Mouse (Mus musculus): ENCODE measurements at regions not wholly inside any gene's neighbourhood (a gene's known extent, or its start where the extent isn't known, plus 50 kb on each side); places are given as distances from the start of the nearest gene placed in this dataset.
"Not testable (repeated sequence)": the region's sequence is repeated elsewhere in the genome, so short reads cannot be mapped to it uniquely, and the experiment has no call there.

DNA sequence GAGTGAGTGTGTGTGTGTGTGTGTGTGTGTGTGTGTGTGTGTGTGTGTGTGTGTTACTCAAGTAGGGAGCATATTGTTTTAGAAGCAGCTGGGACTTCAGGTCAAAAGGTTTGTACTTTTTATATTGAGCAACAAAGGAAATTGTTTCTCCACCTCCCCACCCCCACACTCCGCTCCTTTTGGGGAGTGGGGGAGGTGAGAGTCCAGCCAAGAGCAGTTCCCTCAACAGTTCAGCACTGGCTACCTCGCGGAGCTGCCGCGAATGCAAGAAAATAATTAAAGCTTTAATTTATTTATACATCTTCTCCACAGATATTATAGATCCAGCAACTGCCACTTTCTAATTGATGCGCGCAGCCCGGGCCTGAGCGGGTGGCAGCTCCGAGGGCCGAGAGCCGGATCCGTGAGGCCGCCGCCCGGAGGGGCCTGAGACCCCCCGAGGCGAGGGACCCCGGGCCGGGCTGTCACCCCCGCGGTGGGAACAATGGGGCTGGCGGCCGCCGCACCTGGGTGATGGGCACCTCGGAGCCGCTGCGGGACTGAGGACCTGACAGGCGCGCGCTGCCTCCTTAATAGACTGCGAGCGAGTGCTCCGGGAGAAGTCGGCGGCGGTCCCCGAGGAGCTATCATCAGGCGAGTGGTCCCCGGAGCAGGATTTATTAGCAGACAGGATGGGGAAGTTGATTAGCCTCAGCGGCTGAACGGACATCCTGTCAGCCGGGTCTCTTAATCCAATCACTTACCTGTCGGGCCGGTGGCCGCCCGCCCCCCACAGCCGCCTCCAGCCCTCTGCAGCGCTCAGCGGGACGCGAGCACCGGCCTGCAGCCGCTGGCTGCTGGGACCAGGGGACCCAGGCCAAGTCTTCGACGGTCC lies 124.4 kb downstream of the Melk start:
- Histone ChIP-seq H3K4me1 (ENCODE audit: insufficient read depth, low read length) (peaks cover 9% of the 10 kb centered on the region), H3K36me3 (ENCODE audit: insufficient read depth, low read length) (no peaks in the 10 kb centered on the region), H3K4me2 (replicated peaks; ENCODE audit: low read depth, low read length) (peak overlapping the region; percentile 89), H3K27me3 (ENCODE audit: insufficient read depth, low read length) (peaks cover 42% of the 10 kb centered on the region), H3K27ac (ENCODE audit: low read length) (no peak overlapping the region), H3K9me3 (ENCODE audit: low read length) (no peaks in the 10 kb centered on the region), H3K4me3 (ENCODE audit: low read length) (peak overlapping the region; percentile 54), H3K9ac (replicated peaks; ENCODE audit: low read length) (peak overlapping the region; percentile 44; the same call in 1 of the 2 replicates)
- no peak for ATAC-seq (ENCODE audit: low FRiP score, low TSS enrichment)
- under 1% methylated on average over 56 of the region's 56 CpGs for WGBS

DNA sequence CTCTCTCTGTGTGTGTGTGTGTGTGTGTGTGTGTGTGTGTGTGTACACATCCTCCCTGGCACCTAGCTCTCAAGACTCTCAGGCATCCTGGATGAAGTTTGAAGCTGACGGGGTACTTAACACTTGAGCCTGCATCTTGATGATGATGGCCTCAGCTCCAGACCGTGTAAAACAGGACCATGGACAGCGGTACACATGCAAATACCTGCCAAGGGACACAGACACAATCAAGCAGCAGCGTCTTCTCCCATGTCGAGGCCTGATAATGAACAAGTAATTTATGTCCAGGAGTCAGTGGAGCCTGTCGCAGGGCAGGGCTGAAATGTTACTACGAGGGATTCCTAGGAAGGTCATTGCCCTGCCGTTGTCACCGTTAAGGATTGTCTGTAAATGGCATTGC lies 133.9 kb downstream of the Melk start:
- Histone ChIP-seq H3K4me3 (ENCODE audit: low read length) (no peak overlapping the region), H3K27me3 (ENCODE audit: insufficient read depth, low read length) (0 out of 2 replicates have a peak, but pooled peaks cover 2% of the 10 kb centered on the region), H3K4me2 (replicated peaks; ENCODE audit: low read depth, low read length) (no peak overlapping the region), H3K27ac (ENCODE audit: low read length) (no peak overlapping the region), H3K36me3 (ENCODE audit: insufficient read depth, low read length) (no peaks in the 10 kb centered on the region), H3K9me3 (ENCODE audit: low read length) (no peaks in the 10 kb centered on the region), H3K4me1 (ENCODE audit: insufficient read depth, low read length) (no peaks in the 10 kb centered on the region), H3K9ac (replicated peaks; ENCODE audit: low read length) (no peak overlapping the region)
- 13% methylated on average over 9 of the region's 9 CpGs for WGBS
- peak; percentile 49; the same call in 1 of the 2 replicates for ATAC-seq (ENCODE audit: low FRiP score, low TSS enrichment)

DNA sequence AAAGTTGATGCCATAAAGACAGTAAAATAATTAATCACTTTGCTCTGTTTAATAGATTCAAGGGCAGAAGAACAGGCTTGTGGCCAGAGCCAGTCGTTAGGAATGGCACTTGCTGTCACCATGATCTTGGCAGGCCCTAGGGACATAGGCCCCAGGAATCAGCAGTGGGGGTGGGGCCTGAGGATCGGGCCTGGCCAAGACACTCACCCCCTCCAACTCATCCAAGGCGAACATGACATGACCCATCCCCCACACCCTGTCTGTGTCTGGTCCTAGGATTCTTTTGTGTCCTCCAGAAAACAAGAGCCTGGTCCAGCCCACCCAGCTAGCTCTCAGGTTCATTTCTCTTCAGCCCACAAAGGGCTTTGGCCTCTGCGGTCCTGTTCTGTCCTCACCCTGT lies 144.8 kb downstream of the Melk start:
- H3K4me1 ChIP-seq (ENCODE audit: insufficient read depth, low read length), result no peaks in the 10 kb centered on the region
- H3K9ac ChIP-seq (replicated peaks; ENCODE audit: low read length), result no peak overlapping the region
- no peak overlapping the region for H3K4me2 ChIP-seq (replicated peaks; ENCODE audit: low read depth, low read length)
- WGBS, result 42% methylated on average over 4 of the region's 4 CpGs
- H3K27me3 ChIP-seq (ENCODE audit: insufficient read depth, low read length), result no peaks in the 10 kb centered on the region
- H3K27ac ChIP-seq (ENCODE audit: low read length), result no peak overlapping the region
- no peaks in the 10 kb centered on the region for H3K36me3 ChIP-seq (ENCODE audit: insufficient read depth, low read length)
- no peaks in the 10 kb centered on the region for H3K9me3 ChIP-seq (ENCODE audit: low read length)
- ATAC-seq (ENCODE audit: low FRiP score, low TSS enrichment), result no peak
- H3K4me3 ChIP-seq (ENCODE audit: low read length), result no peak overlapping the region

DNA sequence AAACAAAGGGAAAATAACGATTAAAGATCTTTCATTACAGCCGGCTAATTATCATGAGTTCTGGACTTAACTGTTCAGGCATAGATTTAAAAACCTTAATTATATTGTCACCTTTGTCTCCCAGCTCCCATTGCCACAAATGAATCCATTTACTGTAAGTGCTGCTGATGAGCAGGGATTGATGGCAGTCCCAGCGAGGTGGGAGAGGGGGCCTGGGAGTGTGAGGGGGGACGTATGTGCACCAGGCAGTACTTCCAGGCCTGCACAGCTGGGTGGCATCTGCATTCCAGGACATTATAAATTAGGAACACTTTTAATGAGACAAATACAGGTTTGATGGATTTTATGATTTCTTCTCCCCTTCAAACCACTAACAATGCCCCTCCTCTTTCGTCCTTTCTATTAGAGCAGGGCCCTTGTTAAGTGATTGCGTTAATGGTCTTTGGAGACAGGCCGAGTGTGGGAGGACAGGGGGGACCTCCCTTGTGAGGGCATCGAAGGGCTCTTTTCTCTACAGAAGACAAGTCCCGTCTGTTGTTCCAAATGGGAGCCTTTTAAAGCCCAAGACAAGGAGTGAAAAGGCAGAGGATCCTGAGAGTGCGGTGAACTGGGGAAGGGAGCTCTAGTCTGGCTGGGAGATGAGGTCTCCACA lies 150.3 kb downstream of the Melk start:
- Histone ChIP-seq H3K9me3 (ENCODE audit: low read length) (no peaks in the 10 kb centered on the region), H3K27ac (ENCODE audit: low read length) (no peak overlapping the region), H3K36me3 (ENCODE audit: insufficient read depth, low read length) (no peaks in the 10 kb centered on the region), H3K4me3 (ENCODE audit: low read length) (no peak overlapping the region), H3K27me3 (ENCODE audit: insufficient read depth, low read length) (no peaks in the 10 kb centered on the region), H3K9ac (replicated peaks; ENCODE audit: low read length) (no peak overlapping the region), H3K4me2 (replicated peaks; ENCODE audit: low read depth, low read length) (no peak overlapping the region), H3K4me1 (ENCODE audit: insufficient read depth, low read length) (0 out of 2 replicates have a peak, but pooled peaks cover 7% of the 10 kb centered on the region)
- 33% methylated on average over 10 of the region's 10 CpGs for WGBS
- ATAC-seq (ENCODE audit: low FRiP score, low TSS enrichment), result peak; percentile 31; the same call in 1 of the 2 replicates

DNA sequence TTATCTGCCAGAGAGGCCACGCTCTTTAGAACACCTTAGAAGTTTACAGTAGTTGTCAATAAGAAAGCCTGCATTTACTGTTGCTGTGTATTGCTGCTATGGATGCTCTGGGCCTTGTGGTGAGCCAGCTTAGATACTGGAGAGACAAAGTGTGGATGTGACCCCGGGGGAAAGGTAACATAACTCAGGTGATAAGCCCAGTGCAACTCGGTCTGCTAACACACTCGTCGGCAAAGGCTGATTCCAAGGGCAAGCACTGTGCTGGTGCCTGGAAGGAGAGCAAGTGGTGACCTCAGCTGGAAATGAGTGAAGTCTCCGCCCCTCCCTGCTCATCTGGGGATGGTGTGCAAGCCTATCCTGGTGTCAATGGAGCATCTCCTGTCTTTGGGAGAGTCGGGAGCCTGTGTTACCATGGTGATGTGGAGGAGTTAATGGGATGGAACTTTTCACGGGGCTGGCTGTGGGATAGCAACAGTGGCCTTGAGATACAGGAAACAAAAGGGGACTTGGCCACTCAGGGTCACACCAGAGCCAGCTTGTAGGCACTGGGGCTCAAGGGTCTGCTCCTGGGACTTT lies 151.5 kb downstream of the Melk start:
- H3K4me3 ChIP-seq (ENCODE audit: low read length), result no peak overlapping the region
- H3K4me1 ChIP-seq (ENCODE audit: insufficient read depth, low read length), result 0 out of 2 replicates have a peak, but pooled peaks cover 7% of the 10 kb centered on the region
- no peak overlapping the region for H3K4me2 ChIP-seq (replicated peaks; ENCODE audit: low read depth, low read length)
- no peak overlapping the region for H3K27ac ChIP-seq (ENCODE audit: low read length)
- peak; percentile 84 for ATAC-seq (ENCODE audit: low FRiP score, low TSS enrichment)
- no peak overlapping the region for H3K9ac ChIP-seq (replicated peaks; ENCODE audit: low read length)
- no peaks in the 10 kb centered on the region for H3K27me3 ChIP-seq (ENCODE audit: insufficient read depth, low read length)
- WGBS, result 32% methylated on average over 8 of the region's 8 CpGs
- H3K9me3 ChIP-seq (ENCODE audit: low read length), result no peaks in the 10 kb centered on the region
- H3K36me3 ChIP-seq (ENCODE audit: insufficient read depth, low read length), result no peaks in the 10 kb centered on the region

DNA sequence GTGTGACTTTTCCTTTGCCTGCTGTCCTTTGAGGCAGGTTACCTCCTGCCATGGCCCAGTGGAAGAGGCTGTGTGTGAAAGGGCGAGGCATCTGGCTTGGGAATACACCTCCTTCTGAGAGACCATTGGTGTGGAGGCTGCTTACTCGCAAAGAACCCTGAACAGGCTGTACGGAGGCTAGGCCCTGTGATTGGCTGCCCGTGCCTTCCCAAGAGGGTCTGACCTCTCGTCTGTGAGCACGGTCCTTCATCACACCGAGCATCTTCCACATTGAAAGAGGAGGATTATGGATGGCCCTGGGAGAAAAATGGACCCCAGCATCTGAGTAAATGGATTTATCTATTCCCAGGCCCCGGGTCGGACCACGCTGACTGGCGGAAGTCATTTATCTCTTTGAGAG lies 152.9 kb downstream of the Melk start:
- Histone ChIP-seq H3K9ac (replicated peaks; ENCODE audit: low read length) (no peak overlapping the region), H3K36me3 (ENCODE audit: insufficient read depth, low read length) (no peaks in the 10 kb centered on the region), H3K27me3 (ENCODE audit: insufficient read depth, low read length) (no peaks in the 10 kb centered on the region), H3K27ac (ENCODE audit: low read length) (no peak overlapping the region), H3K9me3 (ENCODE audit: low read length) (no peaks in the 10 kb centered on the region), H3K4me3 (ENCODE audit: low read length) (no peak overlapping the region), H3K4me1 (ENCODE audit: insufficient read depth, low read length) (0 out of 2 replicates have a peak, but pooled peaks cover 7% of the 10 kb centered on the region), H3K4me2 (replicated peaks; ENCODE audit: low read depth, low read length) (no peak overlapping the region)
- no peak for ATAC-seq (ENCODE audit: low FRiP score, low TSS enrichment)
- 88% methylated on average over 11 of the region's 11 CpGs for WGBS

DNA sequence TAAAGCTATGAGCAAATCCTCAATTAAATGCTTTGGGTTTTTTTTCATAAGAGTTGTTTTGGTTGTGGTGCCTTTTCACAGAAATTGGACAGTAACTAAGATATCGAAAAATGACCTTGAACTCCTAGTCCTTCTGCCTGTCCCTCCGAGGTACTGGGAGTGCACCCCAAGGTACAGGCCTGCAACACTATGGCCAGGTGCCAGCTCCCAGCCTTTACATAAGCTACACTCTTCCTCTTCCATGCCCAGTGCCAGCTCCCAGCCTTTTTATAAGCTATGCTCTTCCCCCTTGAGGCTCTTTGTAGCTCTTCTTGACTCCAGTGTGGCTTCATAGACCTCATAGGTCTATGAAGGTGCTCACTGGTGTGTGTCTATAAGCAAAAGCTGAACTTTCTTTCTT lies 155.2 kb downstream of the Melk start:
- Histone ChIP-seq H3K36me3 (ENCODE audit: insufficient read depth, low read length) (no peaks in the 10 kb centered on the region), H3K4me1 (ENCODE audit: insufficient read depth, low read length) (0 out of 2 replicates have a peak, but pooled peaks cover 7% of the 10 kb centered on the region), H3K9me3 (ENCODE audit: low read length) (no peaks in the 10 kb centered on the region), H3K27ac (ENCODE audit: low read length) (no peak overlapping the region), H3K4me3 (ENCODE audit: low read length) (no peak overlapping the region), H3K9ac (replicated peaks; ENCODE audit: low read length) (no peak overlapping the region), H3K27me3 (ENCODE audit: insufficient read depth, low read length) (no peaks in the 10 kb centered on the region), H3K4me2 (replicated peaks; ENCODE audit: low read depth, low read length) (no peak overlapping the region)
- ATAC-seq (ENCODE audit: low FRiP score, low TSS enrichment), result no peak
- WGBS, result 87% methylated on average over 2 of the region's 2 CpGs

DNA sequence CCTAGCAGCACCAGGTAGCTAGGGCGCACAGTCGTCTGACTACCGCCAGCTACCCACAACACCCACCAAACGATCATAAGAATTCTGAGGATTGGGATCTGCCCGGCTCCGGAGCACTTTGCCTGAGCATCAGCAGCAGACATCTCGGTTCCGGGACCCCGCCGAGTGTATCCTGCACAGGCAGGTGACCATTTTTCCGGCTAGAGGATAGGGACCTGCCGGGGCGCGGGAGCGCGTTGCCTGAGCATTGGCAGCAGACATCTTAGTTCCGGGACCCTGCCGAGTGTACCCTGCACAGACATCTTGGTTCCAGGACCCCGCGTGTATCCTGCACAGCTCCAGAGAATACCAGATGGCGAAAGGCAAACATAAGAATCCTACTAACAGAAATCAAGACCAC lies 172.8 kb downstream of the Melk start:
- not testable (repeated sequence) for H3K36me3 ChIP-seq (ENCODE audit: insufficient read depth, low read length); H3K27me3 ChIP-seq (ENCODE audit: insufficient read depth, low read length); H3K27ac ChIP-seq (ENCODE audit: low read length); H3K4me1 ChIP-seq (ENCODE audit: insufficient read depth, low read length); H3K9ac ChIP-seq (replicated peaks; ENCODE audit: low read length); H3K4me2 ChIP-seq (replicated peaks; ENCODE audit: low read depth, low read length); H3K4me3 ChIP-seq (ENCODE audit: low read length); ATAC-seq (ENCODE audit: low FRiP score, low TSS enrichment); H3K9me3 ChIP-seq (ENCODE audit: low read length)
- 90% methylated on average over 21 of the region's 21 CpGs for WGBS

All from kidney, embryonic 16.5 days (tissue).